9 mouse cellular contexts compared by ENCODE assay signal in the genomic region with DNA sequence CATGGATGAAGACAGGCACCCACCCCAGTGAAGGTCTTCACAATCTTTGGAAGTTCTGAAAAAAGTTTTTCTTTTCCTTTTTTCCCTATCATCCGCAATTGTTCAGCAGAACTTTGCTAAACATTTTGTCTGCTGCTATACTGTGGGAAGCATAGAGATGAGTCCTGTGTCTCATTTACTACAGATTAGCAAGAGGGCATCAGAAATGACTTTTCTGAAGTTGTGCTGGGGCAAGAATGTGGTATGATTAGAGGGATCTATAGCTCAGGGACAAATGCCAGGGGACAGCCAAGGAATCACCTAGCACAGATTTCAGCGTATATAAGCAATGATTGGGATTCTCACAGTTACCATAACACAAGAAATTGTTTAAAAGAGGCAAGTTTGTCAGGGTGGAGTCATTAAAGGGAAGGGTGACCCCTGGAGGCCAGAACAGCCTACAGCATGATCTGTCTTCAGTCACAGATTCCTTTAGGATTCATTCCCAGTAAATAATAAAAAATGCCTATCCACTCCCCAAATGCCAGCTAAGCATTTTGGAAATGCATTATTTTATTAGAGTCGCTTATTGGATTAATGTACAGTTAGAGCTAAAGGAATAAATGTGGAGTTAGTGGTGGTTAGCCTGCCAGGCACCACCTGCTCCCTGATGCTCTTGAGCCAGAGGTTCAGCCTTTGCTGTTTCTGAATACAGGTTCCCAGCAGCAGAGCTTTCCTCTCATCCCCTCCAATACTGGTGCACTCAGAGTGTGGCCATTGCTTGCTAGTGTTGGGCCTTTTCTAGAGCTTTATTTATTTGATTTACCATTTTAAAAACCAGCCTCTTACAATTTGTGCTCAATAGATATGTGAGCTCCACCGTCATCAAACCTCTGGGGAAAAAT.
A peak's percentile ranks its signal among the peaks of the same experiment; 100 is the strongest.
DNase-seq lines count a peak whose midpoint lies in the region; ATAC-seq and TF ChIP-seq lines count a peak whose summit lies in the region.
"Had no signal": no experiment of that assay in that cellular context is flagged by ENCODE, and none has a peak within 500 bp of the region (broad histone marks: within the 10 kb centered on the region; RNA-seq: fewer than 3 reads in every experiment).

No protein-coding gene starts in this region.

- intact Hi-C loops in heart, postnatal 25 days (cut with DNase I) = loop anchor here (5.0 kb wide), 2 partner anchors 826 to 1046 kb away; no protein-coding TSS in a partner anchor

- TF ChIP-seq POLR2A in ES-Bruce4 (IDR thresholded peaks at IDR 0.05; ENCODE audit: insufficient read depth, low read length) = no peak

- no peak for ATAC-seq in heart, postnatal 0 days (ENCODE audit: insufficient read depth, low read depth)
- peak; percentile 95 for ATAC-seq in frontal cortex, adult (ENCODE audit: low TSS enrichment)
- no peak for ATAC-seq in erythroblast, adult 5-6 weeks (replicated peaks; ENCODE audit: low FRiP score, poor library complexity, severe bottlenecking)

- no peaks in the 10 kb centered on the region for H3K36me3 ChIP-seq in heart, postnatal 0 days (replicated peaks; ENCODE audit: control insufficient read depth, insufficient read depth, low read length)
- no peaks in the 10 kb centered on the region for H3K36me3 ChIP-seq in ES-Bruce4 (ENCODE audit: control insufficient read depth, insufficient read depth, low read length, poor library complexity, severe bottlenecking)

- peak; percentile 34 for DNase-seq in heart, postnatal 0 days (ENCODE audit: low spot score)
- DNase-seq in heart, postnatal 25 days (ENCODE audit: low spot score) = no peak
- DNase-seq in cerebellum, adult 8-10 months = peak; percentile 3
- peak; percentile 11 to 55 for DNase-seq in layer of hippocampus, postnatal 25 days (ENCODE audit: extremely low spot score in 1 of 2, low spot score in 1 of 2)
- peak; percentile 70 for DNase-seq in retina, embryonic 14.5 days (ENCODE audit: low spot score)

- H3K9ac ChIP-seq in heart, postnatal 0 days (replicated peaks; ENCODE audit: low read depth, low read length) = no peak overlapping the region
- no peak overlapping the region for H3K9ac ChIP-seq in ES-Bruce4 (ENCODE audit: low read depth, poor library complexity, severe bottlenecking)

- TF ChIP-seq CTCF in heart, postnatal 0 days (IDR thresholded peaks at IDR 0.05; ENCODE audit: low read depth) = peak; percentile 51
- peak; percentile 1 for TF ChIP-seq CTCF in ES-Bruce4 (IDR thresholded peaks at IDR 0.05; ENCODE audit: low read depth, low read length)

- no peak overlapping the region for H3K4me3 ChIP-seq in heart, postnatal 0 days (ENCODE audit: low read depth, low read length)
- no peak overlapping the region for H3K4me3 ChIP-seq in ES-Bruce4 (ENCODE audit: low read depth, low read length)
- H3K4me3 ChIP-seq: megakaryocyte, embryonic 14.5 days had no signal

- H3K4me1 ChIP-seq in heart, postnatal 0 days (ENCODE audit: control insufficient read depth, insufficient read depth) = no peaks in the 10 kb centered on the region
- H3K4me1 ChIP-seq in ES-Bruce4 (ENCODE audit: control insufficient read depth, insufficient read depth, low read length) = no peaks in the 10 kb centered on the region
- H3K4me1 ChIP-seq: megakaryocyte, embryonic 14.5 days had no signal

- no peaks in the 10 kb centered on the region for H3K27me3 ChIP-seq in heart, postnatal 0 days (ENCODE audit: control insufficient read depth, insufficient read depth, low read length)
- no peaks in the 10 kb centered on the region for H3K27me3 ChIP-seq in ES-Bruce4 (ENCODE audit: control insufficient read depth, insufficient read depth, low read length, poor library complexity, severe bottlenecking)
- H3K27me3 ChIP-seq: megakaryocyte, embryonic 14.5 days had no signal

- 45% methylated on average over 4 of the region's 4 CpGs for WGBS in heart, postnatal 0 days

- H3K9me3 ChIP-seq in heart, postnatal 0 days (replicated peaks; ENCODE audit: control insufficient read depth, low read length) = no peaks in the 10 kb centered on the region
- H3K9me3 ChIP-seq in ES-Bruce4 (replicated peaks; ENCODE audit: control insufficient read depth, insufficient read depth, low read length, poor library complexity, severe bottlenecking) = no peaks in the 10 kb centered on the region
- H3K9me3 ChIP-seq: megakaryocyte, embryonic 14.5 days had no signal

- no peak overlapping the region for H3K4me2 ChIP-seq in heart, postnatal 0 days (ENCODE audit: low read depth, low read length)

- TF ChIP-seq EP300 in heart, postnatal 0 days (IDR thresholded peaks at IDR 0.05; ENCODE audit: low read depth) = no peak
- no peak for TF ChIP-seq EP300 in ES-Bruce4 (IDR thresholded peaks at IDR 0.05; ENCODE audit: insufficient read depth, low read depth, low read length)

- no peak overlapping the region for H3K27ac ChIP-seq in heart, postnatal 0 days (ENCODE audit: low read depth)
- no peak overlapping the region for H3K27ac ChIP-seq in ES-Bruce4 (ENCODE audit: insufficient read depth, low read length)
